Mouse (Mus musculus): ENCODE data around the gene Nol10.

GRCm38 (mm10) chr12:17408312-17408711 is 60.1 kb downstream of the Nol10 start:
- no peak for TF ChIP-seq CTCF (IDR thresholded peaks at IDR 0.05; ENCODE audit: borderline replicate concordance, control insufficient read depth, extremely low read depth, insufficient read depth, low read length, poor library complexity)
- TF ChIP-seq POLR2A (IDR thresholded peaks at IDR 0.05; ENCODE audit: control insufficient read depth, extremely low read depth, insufficient read depth, low read length, poor library complexity): no peak
